Mouse (Mus musculus): ENCODE measurements around the gene Ffar2.

DNA sequence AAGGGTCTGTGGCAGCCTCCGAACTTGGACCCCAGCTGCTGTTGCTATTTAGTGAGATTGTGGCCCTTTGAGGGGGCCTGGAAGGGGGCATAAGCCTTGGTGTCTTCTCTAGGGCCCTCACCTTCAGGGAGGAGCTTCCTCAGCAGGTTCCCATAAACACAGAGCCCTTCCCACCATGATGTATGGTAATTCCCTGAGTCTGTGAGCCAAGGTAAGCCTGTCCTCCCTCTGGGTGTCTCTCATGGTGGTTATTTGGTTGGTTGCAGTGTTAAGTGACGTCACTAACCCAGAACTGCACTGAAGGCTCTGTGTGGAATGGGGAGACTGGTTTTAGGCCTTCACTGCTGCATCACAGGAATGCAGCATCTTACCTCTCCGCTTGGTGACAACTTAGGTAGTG, 5.9 kb upstream of the Ffar2 start:
- TF ChIP-seq CTCF (IDR thresholded peaks at IDR 0.05; ENCODE audit: control insufficient read depth, insufficient read depth, low read length) (no peak), POLR2A (IDR thresholded peaks at IDR 0.05; ENCODE audit: borderline replicate concordance, control insufficient read depth, low read depth, low read length) (no peak)
